Mouse (Mus musculus) Patski (cell line): ENCODE results near the gene Gpr161. TPM values are rescaled to one million over a fixed set of nuclear protein-coding genes. Genes with fewer than 3 reads are reported as not detected.
A peak's percentile ranks its signal among the peaks of the same experiment; 100 is the strongest.

Experiments used
- ATAC-seq: fragments of 100-300 bp; one replicate; pipeline ENCODE4 v1.8.0; 2021
- CTCF ChIA-PET: fragments of 350-600 bp; sonication (Branson Sonifier 250); formaldehyde crosslinking; loops from one replicate; lab custom pipeline; 2022; ENCODE audit warnings: inconsistent platforms; lab: Charles Lee
- POLR2A ChIA-PET: fragments of 350-600 bp; sonication (Branson Sonifier 250); formaldehyde crosslinking; loops from one replicate; lab custom pipeline; 2022; ENCODE audit warnings: antibody characterized with exemption, inconsistent platforms; lab: Charles Lee
- DNase-seq: peaks from one replicate; pipeline ENCODE4 v3.0.0-alpha.2; 2011; ENCODE audit warnings: low read depth, low spot score
- H3K27me3 ChIP-seq: fragments of 371-371 bp; one replicate; pipeline ENCODE4 v1.5.1; 2021
- CTCF ChIP-seq: fragments of 100-300 bp; IDR thresholded peaks from one replicate; pipeline ENCODE4 v1.5.1; 2021
- in situ Hi-C: fragments of 300-500 bp; cut with MboI; formaldehyde crosslinking; loops from 3 replicates; pipeline ENCODE4 v1.11.1; 2018; ENCODE audit warnings: low pct_unique_long_range_greater_than_20kb, mixed read lengths
- polyA plus RNA-seq: library from polyadenylated mRNA; unstranded; gene quantifications from one replicate; pipeline ENCODE4 v1.2.3, GENCODE M21; 2021

Gene Gpr161
- 13.5 TPM for polyA plus RNA-seq

GRCm38 (mm10) chr1:165295489-165295888 is at the start of gene Gpr161:
TSS of gene Gpr161 (plus strand) at chr1:165295789.
- no peak for ATAC-seq
- ChIA-PET CTCF (interaction anchor here (1.5 kb wide), 1 partner anchor 15 kb away, joined by 4 read pairs; no protein-coding TSS in a partner anchor), POLR2A (no interaction called here)
- TF ChIP-seq CTCF = no peak
- in situ Hi-C loops = no loop called here
- no peak for DNase-seq
- no peaks in the 10 kb centered on the region for H3K27me3 ChIP-seq

- ATAC-seq = no peak
- ChIA-PET CTCF (no interaction called here), POLR2A (no interaction called here)
- H3K27me3 ChIP-seq = no peaks in the 10 kb centered on the region
- no peak for TF ChIP-seq CTCF
- no peak for DNase-seq
- in situ Hi-C loops = no loop called here
These were observed 49.0 kb upstream of the Gpr161 start for GRCm38 (mm10) chr1:165246587-165246986.

DNA sequence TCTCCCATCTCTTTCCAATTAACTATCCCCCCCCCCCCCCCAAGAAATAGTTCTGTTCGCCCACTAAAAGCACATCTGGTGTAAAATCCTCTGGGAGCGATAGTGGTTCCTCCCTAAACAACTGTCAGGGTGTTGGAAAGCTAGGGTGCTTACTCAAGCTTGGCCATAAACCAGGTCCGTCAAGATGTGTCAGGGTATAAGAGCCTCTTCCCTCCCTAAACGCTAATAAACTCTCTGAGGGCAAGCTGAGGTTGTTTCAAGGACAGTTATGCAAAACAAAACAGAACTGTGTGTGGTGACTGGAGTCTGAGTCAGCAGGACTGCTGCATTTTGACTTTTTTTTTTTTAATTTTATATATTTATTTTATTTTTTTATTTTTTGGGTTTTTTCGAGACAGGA is 48.5 kb upstream of the Gpr161 start:
- no peak for TF ChIP-seq CTCF
- in situ Hi-C loops = no loop called here
- no peaks in the 10 kb centered on the region for H3K27me3 ChIP-seq
- DNase-seq = no peak
- ATAC-seq = no peak
- POLR2A ChIA-PET = interaction anchor here (0.7 kb wide), 1 partner anchor 12 kb away, joined by 3 read pairs; no protein-coding TSS in a partner anchor
- CTCF ChIA-PET = no interaction called here

DNA sequence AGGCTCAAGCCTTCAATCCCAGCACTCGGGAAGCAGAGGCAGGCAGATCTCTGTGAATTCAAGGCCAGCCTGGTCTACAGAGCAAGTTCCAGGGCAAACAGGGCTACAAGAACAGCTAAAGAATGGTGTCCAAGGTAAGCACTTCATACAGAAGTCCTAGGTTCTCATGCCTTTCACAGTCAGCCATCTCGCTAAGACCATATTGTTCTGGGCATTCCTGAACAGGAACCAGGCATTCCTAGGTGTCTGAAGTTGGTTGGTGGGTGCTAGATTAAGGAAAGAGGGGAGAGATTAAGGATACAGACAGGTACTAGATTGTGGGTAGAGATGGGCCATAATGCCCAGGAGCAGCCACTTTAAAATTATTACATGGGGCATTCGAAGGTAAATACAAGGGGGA is 47.8 kb upstream of the Gpr161 start:
- DNase-seq = no peak
- in situ Hi-C loops = no loop called here
- POLR2A ChIA-PET = interaction anchor here (0.7 kb wide), 1 partner anchor 13 kb away, joined by 3 read pairs; no protein-coding TSS in a partner anchor
- CTCF ChIA-PET = no interaction called here
- no peak for ATAC-seq
- TF ChIP-seq CTCF = no peak
- no peaks in the 10 kb centered on the region for H3K27me3 ChIP-seq

DNA sequence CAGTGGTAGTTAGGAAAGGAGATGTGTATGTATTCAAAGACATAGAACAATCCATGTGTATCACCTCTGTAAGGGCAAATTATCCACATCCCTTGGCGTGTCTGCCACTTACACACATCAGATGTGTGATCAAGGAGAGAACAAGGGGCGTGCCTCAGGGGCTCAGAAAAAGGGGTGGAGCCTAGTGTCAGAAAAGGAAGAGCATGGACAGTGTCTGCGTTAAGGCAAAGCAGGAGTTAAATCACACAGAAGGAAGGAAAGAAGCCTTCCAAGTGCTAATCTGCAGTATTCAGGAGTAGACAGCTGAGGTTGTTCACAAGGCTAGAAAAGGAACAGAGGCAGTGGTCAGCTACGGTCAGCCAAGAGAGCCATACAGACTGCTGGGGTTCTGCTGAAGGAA is 46.7 kb upstream of the Gpr161 start:
- ChIA-PET POLR2A (no interaction called here), CTCF (no interaction called here)
- H3K27me3 ChIP-seq = no peaks in the 10 kb centered on the region
- DNase-seq = no peak
- in situ Hi-C loops = no loop called here
- no peak for TF ChIP-seq CTCF
- no peak for ATAC-seq

DNA sequence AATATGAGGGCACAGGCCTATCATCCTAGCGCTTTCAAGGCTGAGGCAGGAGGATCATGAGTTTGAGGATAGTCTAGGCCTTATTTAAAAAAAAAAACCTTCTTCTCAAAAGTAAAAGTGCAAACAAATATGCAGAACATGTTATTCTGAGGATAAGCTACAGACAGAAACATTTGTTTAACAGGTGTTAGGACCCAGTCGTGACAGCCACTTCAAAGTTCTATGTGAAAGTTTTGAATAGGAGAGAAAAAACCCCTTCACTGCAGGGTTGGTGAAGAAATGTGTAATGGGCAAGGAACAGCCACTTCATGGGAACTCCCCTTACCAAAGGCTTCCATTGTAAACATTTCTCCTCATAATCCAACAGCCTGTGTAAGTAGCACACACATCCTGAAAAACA is 45.0 kb upstream of the Gpr161 start:
- POLR2A ChIA-PET = no interaction called here
- CTCF ChIA-PET = interaction anchor here (1.8 kb wide), 1 partner anchor 9 kb away, joined by 10 read pairs; no protein-coding TSS in a partner anchor

DNA sequence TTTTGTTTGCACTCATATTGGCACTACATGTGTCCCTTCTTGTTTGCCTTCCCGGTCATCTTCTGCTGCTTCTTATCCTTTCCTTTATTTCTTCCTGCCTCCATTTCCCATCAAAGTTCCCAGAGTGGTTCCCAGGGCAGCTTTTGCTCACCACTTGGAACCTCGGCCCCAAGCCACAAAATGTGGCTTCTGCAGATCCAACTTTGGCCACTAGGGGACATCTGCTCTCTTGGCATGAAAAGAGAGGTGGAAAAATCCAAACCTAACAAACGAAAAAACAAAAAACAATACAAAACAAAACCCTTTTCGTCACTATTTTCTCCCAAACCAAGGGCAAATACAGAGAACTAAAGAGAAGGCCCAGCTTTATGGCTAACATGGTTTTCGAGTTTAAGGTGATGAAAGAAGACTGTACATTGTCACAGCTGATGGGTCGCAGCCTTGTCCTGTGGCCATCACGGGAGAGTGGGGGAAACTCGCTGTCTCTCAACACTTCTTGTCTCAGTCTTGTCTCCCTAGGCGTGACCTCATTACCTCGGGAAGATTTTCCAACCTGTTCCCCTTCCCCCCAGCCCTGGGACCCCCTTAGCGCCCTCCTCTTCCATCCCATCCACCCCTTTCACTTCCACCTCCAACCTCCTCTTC is 43.4 kb upstream of the Gpr161 start:
- no peaks in the 10 kb centered on the region for H3K27me3 ChIP-seq
- CTCF ChIA-PET = interaction anchor here (0.9 to 1.8 kb wide), 5 partner anchors 11 to 51 kb away, joined by 3 to 10 read pairs (median 4); no protein-coding TSS in a partner anchor
- peak; percentile 88 for TF ChIP-seq CTCF
- in situ Hi-C loops = loop anchor here (5.0 kb wide), 1 partner anchor 70 kb away; no protein-coding TSS in a partner anchor
- DNase-seq = peak; percentile 15
- POLR2A ChIA-PET = no interaction called here
- ATAC-seq = no peak

More for the DNA sequence above, 45.0 kb upstream of the Gpr161 start:
- ATAC-seq (no peak), DNase-seq (no peak)
- H3K27me3 ChIP-seq = no peaks in the 10 kb centered on the region
- TF ChIP-seq CTCF = no peak
- in situ Hi-C loops = loop anchor here (5.0 kb wide), 1 partner anchor 72 kb away; no protein-coding TSS in a partner anchor

DNA sequence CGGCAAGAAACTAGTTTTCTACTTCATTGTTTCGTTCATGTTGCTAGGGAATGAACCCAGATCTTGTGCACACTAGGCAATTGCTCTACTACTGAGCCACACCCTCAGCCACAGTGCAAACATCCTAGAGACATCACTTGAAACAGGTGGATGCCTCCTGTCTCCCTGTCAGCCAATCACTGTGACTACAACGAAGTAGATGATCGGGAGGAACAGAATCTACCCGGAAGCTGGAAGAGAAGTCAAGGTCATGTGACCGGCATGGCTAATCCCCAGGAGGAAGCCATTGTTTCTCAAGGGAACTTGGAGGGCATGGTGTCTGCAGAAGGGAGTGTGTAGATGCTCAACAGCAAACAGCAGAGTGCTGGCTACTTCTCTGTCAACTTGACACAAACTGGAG is 20.6 kb upstream of the Gpr161 start:
- in situ Hi-C loops = no loop called here
- ATAC-seq (no peak), DNase-seq (no peak)
- POLR2A ChIA-PET = no interaction called here
- TF ChIP-seq CTCF = no peak
- CTCF ChIA-PET = no interaction called here
- no peaks in the 10 kb centered on the region for H3K27me3 ChIP-seq

- DNase-seq = no peak
- POLR2A ChIA-PET = interaction anchor here (1.0 kb wide), 1 partner anchor 22 kb away, joined by 3 read pairs; no protein-coding TSS in a partner anchor
- in situ Hi-C loops = no loop called here
These were observed 14.8 kb upstream of the Gpr161 start for GRCm38 (mm10) chr1:165280741-165281140.

GRCm38 (mm10) chr1:165281351-165282221 is 14.0 kb upstream of the Gpr161 start:
- no peak for TF ChIP-seq CTCF
- H3K27me3 ChIP-seq = no peaks in the 10 kb centered on the region
- in situ Hi-C loops = no loop called here
- ChIA-PET CTCF (interaction anchor here (1.7 to 2.1 kb wide), 2 partner anchors 30 to 39 kb away, joined by 4 to 5 read pairs; no protein-coding TSS in a partner anchor), POLR2A (interaction anchor here (0.7 to 1.2 kb wide), 3 partner anchors 11 to 21 kb away, joined by 3 to 5 read pairs (median 3); no protein-coding TSS in a partner anchor)
- DNase-seq = no peak
- peak; percentile 85 for ATAC-seq

More at GRCm38 (mm10) chr1:165280741-165281140, 14.8 kb upstream of the Gpr161 start:
- CTCF ChIA-PET = interaction anchor here (1.0 to 2.1 kb wide), 4 partner anchors 14 to 40 kb away, joined by 3 to 5 read pairs (median 4); no protein-coding TSS in a partner anchor
- no peak for TF ChIP-seq CTCF
- H3K27me3 ChIP-seq = no peaks in the 10 kb centered on the region
- no peak for ATAC-seq
